Mouse (Mus musculus): ENCODE data around the gene Alkbh1. TPM values are rescaled to one million over a fixed set of nuclear protein-coding genes. Genes with fewer than 3 reads are reported as not detected.

The Alkbh1 gene
- total and polyA plus RNA-seq, 3 experiments: 41.4 to 48.9 TPM; not detected in 1

DNA sequence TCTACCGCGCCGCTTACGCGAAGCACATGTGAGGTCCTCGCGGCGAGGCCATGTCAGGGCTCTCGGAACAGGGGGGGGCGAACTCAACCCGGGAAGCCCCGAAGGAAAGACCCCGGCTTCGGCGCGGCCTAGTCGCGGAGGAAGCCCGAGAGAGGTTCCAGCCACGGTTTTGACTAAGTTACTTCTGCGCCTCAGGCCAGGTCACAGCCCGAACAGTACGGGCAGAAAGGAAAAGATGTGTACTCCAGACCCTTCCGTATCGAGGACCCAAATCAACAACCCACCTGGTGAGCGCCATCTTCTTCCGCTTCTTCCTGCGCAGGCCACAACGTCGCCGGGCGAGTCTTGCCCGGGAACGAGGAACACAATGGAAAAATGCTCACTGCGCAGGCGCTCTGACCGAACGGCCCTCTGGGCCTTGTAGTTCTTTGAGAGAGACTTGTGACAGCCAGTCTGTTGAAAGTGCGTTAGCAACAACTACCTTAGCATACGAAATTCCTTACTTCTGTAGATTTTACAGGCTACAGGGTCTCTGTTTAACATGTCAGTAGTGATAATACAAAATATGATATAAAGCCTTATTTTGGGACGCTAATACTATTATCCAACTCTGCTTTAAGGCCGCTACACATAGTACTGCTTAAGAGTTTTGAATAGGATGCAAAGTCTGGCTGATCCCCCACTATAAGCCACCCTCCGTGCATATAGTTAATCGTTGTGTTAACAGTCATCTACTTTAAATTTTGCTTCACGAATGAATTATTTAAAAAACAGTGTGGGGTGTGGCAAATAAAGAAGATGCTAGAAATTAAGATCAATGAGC is 28.4 kb upstream of the Alkbh1 start, which contains the start of gene Snw1:
Gene Snw1 (minus strand): TSS at position 311 of the 823 bp plus-strand sequence.
- Histone ChIP-seq H3K27ac (ENCODE audit: control insufficient read depth, low read depth, low read length) (peak within 1 kb of the TSS; percentile 82), H3K79me2 (ENCODE audit: control insufficient read depth, insufficient read depth, low read length, poor library complexity) (peaks cover 29% of the 10 kb centered on the region), H3K36me3 (ENCODE audit: control insufficient read depth in 1 of 2, insufficient read depth in 2 of 2, low read length in 2 of 2) (peaks cover 12 to 20% of the 10 kb centered on the region in 2 experiments), H3K4me1 (ENCODE audit: control insufficient read depth in 1 of 2, insufficient read depth in 2 of 2, low read length in 2 of 2) (peaks cover 0 to 7% of the 10 kb centered on the region in 2 experiments; a peak in 2 of 4 replicates), H3K27me3 (ENCODE audit: control insufficient read depth in 1 of 2, insufficient read depth in 2 of 2, low read length in 2 of 2) (no peaks in the 10 kb centered on the region), H3K9ac (ENCODE audit: control insufficient read depth, low read depth, low read length, poor library complexity, severe bottlenecking) (peak within 1 kb of the TSS; percentile 96), H3K4me3 (ENCODE audit: control insufficient read depth in 1 of 2, insufficient read depth in 1 of 2, low read depth in 2 of 2, low read length in 2 of 2) (peak within 1 kb of the TSS; percentile 68 to 93), H3K9me3 (replicated peaks; ENCODE audit: insufficient read depth, low read length) (no peaks in the 10 kb centered on the region)
- peak; percentile 97 for DNase-seq (ENCODE audit: low read depth, low spot score)
- TF ChIP-seq CTCF (IDR thresholded peaks at IDR 0.05 in 2 of 3, conservative IDR thresholded peaks at IDR 0.05 in 1 of 3; ENCODE audit: control insufficient read depth in 1 of 3, insufficient read depth in 1 of 3, low read depth in 2 of 3, low read length in 3 of 3, poor library complexity in 1 of 3, severe bottlenecking in 1 of 3) (no peak), MXI1 (IDR thresholded peaks at IDR 0.05; ENCODE audit: low read depth, low read length) (peak; percentile 47), ETS1 (IDR thresholded peaks at IDR 0.05; ENCODE audit: low read depth, low read length) (no peak), MYB (IDR thresholded peaks at IDR 0.05; ENCODE audit: low read depth, low read length) (no peak), NELFE (IDR thresholded peaks at IDR 0.05; ENCODE audit: low read depth, low read length) (peak; percentile 71), USF2 (IDR thresholded peaks at IDR 0.05; ENCODE audit: borderline replicate concordance in 1 of 2, insufficient read depth in 1 of 2, low read depth in 1 of 2, low read length in 2 of 2) (no peak), USF1 (IDR thresholded peaks at IDR 0.05; ENCODE audit: low read depth, low read length) (peak; percentile 66), UBTF (IDR thresholded peaks at IDR 0.05; ENCODE audit: borderline replicate concordance, insufficient read depth, low read depth, low read length) (peak; percentile 99), HCFC1 (IDR thresholded peaks at IDR 0.05; ENCODE audit: low read depth, low read length) (peak; percentile 99), MAX (IDR thresholded peaks at IDR 0.05; ENCODE audit: low read length) (peak; percentile 49; the same call in 1 of the 2 replicates), TBP (IDR thresholded peaks at IDR 0.05; ENCODE audit: low read depth, low read length) (peak; percentile 82), MAZ (IDR thresholded peaks at IDR 0.05; ENCODE audit: low read depth, low read length) (no peak), RAD21 (IDR thresholded peaks at IDR 0.05; ENCODE audit: low read depth, low read length) (no peak; the same call in 1 of the 2 replicates), KAT2A (conservative IDR thresholded peaks at IDR 0.05; ENCODE audit: low read depth, low read length) (peak; percentile 98), ELF1 (IDR thresholded peaks at IDR 0.05; ENCODE audit: low read depth, low read length) (peak; percentile 95), ZMIZ1 (IDR thresholded peaks at IDR 0.05; ENCODE audit: low read depth, low read length) (no peak), POLR2A (IDR thresholded peaks at IDR 0.05; ENCODE audit: control insufficient read depth in 1 of 2, insufficient read depth in 1 of 2, low read depth in 1 of 2, low read length in 2 of 2, poor library complexity in 1 of 2) (peak; percentile 62 to 85), CHD1 (IDR thresholded peaks at IDR 0.05; ENCODE audit: low read depth, low read length) (peak; percentile 96; the same call in 1 of the 2 replicates), ZC3H11A (IDR thresholded peaks at IDR 0.05; ENCODE audit: low read depth, low read length) (peak; percentile 35; the same call in 1 of the 2 replicates), MYC (IDR thresholded peaks at IDR 0.05; ENCODE audit: low read depth, low read length) (peak; percentile 70; the same call in 1 of the 2 replicates), SMC3 (IDR thresholded peaks at IDR 0.05; ENCODE audit: low read depth, low read length) (no peak), E2F4 (IDR thresholded peaks at IDR 0.05; ENCODE audit: borderline replicate concordance, low read depth, low read length) (peak; percentile 86), MAFK (IDR thresholded peaks at IDR 0.05; ENCODE audit: borderline replicate concordance, low read depth, low read length) (no peak), TCF12 (IDR thresholded peaks at IDR 0.05; ENCODE audit: low read depth, low read length) (peak; percentile 75), CHD2 (IDR thresholded peaks at IDR 0.05; ENCODE audit: low read length) (no peak), SIN3A (IDR thresholded peaks at IDR 0.05; ENCODE audit: low read length) (peak; percentile 89), MEF2A (IDR thresholded peaks at IDR 0.05; ENCODE audit: extremely low read depth, insufficient replicate concordance, low read depth, low read length, poor library complexity, severe bottlenecking) (no peak), POLR2AphosphoS2 (IDR thresholded peaks at IDR 0.05; ENCODE audit: low read length) (peak; percentile 86; the same call in 1 of the 2 replicates), GATA1 (IDR thresholded peaks at IDR 0.05; ENCODE audit: low read depth, low read length) (peak; percentile 58), TAL1 (IDR thresholded peaks at IDR 0.05; ENCODE audit: low read length) (no peak), NRF1 (IDR thresholded peaks at IDR 0.05; ENCODE audit: insufficient read depth, low read depth, low read length, poor library complexity, severe bottlenecking) (peak; percentile 96), EP300 (IDR thresholded peaks at IDR 0.05; ENCODE audit: low read depth in 1 of 2, low read length in 2 of 2) (no peak; a peak in 1 of 4 replicates), ZKSCAN1 (IDR thresholded peaks at IDR 0.05; ENCODE audit: low read depth, low read length) (no peak), GABPA (IDR thresholded peaks at IDR 0.05; ENCODE audit: low read depth, low read length) (no peak), POLR2AphosphoS5 (IDR thresholded peaks at IDR 0.05; ENCODE audit: borderline replicate concordance, low read depth, low read length) (peak; percentile 38; the same call in 1 of the 2 replicates)
